Mouse (Mus musculus) intestine, postnatal 0 days (tissue): ENCODE results near the gene Oas1c. TPM values are rescaled to one million over a fixed set of nuclear protein-coding genes. Genes with fewer than 3 reads are reported as not detected.

ENCODE experiments used
- ATAC-seq: fragments of 200-750 bp; cut with Nextera tagmentation; 2 replicates; pipeline ENCODE4 v1.8.0; 2017; ENCODE audit warnings: mild to moderate bottlenecking, moderate TSS enrichment, moderate library complexity
- H3K27ac ChIP-seq: fragments of 300-500 bp; sonication (generic); 2 replicates; pipeline ENCODE4 v1.5.1; 2014; ENCODE audit warnings: mild to moderate bottlenecking, low read depth, low read length, moderate library complexity
- H3K27me3 ChIP-seq: fragments of 300-500 bp; sonication (generic); replicated peaks from 2 replicates; pipeline ENCODE4 v1.6.1; 2014; ENCODE audit warnings: low read length, mixed read lengths; ENCODE audit not compliant: control insufficient read depth, insufficient read depth
- H3K36me3 ChIP-seq: fragments of 300-500 bp; sonication (generic); 2 replicates; pipeline ENCODE4 v1.6.1; 2014; ENCODE audit warnings: mild to moderate bottlenecking, moderate library complexity; ENCODE audit not compliant: control insufficient read depth, insufficient read depth
- H3K4me1 ChIP-seq: fragments of 300-500 bp; sonication (generic); replicated peaks from 2 replicates; pipeline ENCODE4 v1.6.1; 2014; ENCODE audit warnings: antibody characterized with exemption, low read length, mixed read lengths; ENCODE audit not compliant: control insufficient read depth, insufficient read depth
- H3K4me2 ChIP-seq: fragments of 300-500 bp; sonication (generic); replicated peaks from 2 replicates; pipeline ENCODE4 v1.6.1; 2014; ENCODE audit warnings: low read depth, mild to moderate bottlenecking, moderate library complexity
- H3K4me3 ChIP-seq: fragments of 300-500 bp; sonication (generic); 2 replicates; pipeline ENCODE4 v1.5.1; 2014; ENCODE audit warnings: low read depth, low read length
- H3K9ac ChIP-seq: fragments of 300-500 bp; sonication (generic); 2 replicates; pipeline ENCODE4 v1.6.1; 2014; ENCODE audit warnings: mild to moderate bottlenecking, low read depth, low read length
- H3K9me3 ChIP-seq: fragments of 300-500 bp; sonication (generic); 2 replicates; pipeline ENCODE4 v1.6.1; 2016; ENCODE audit warnings: mixed run types; ENCODE audit not compliant: control insufficient read depth
- CTCF ChIP-seq: sonication (generic); IDR thresholded peaks from 2 replicates; pipeline ENCODE4 v1.5.1; 2016; ENCODE audit warnings: low read depth, mild to moderate bottlenecking, control low read depth, antibody characterized with exemption, moderate library complexity
- WGBS: fragments of 180-500 bp; shearing (Covaris S2); extraction: QIAGEN DNeasy Blood & Tissue Kit; methylation state at CpG from one replicate; pipeline ENCODE4 v1.1.7; 2014; 5-methylcytosine and 5-hydroxymethylcytosine counted together
- polyA plus RNA-seq: library from polyadenylated mRNA; unstranded; fragments of >200 nt; fragmentation: Nextera tagmentation; extraction: Ambion mirVana; gene quantifications from 2 replicates; pipeline ENCODE4 v1.2.1, GENCODE M21; 2015

Oas1c gene
- polyA plus RNA-seq, 1 experiment from 2014 or later = 1.2 TPM

DNA sequence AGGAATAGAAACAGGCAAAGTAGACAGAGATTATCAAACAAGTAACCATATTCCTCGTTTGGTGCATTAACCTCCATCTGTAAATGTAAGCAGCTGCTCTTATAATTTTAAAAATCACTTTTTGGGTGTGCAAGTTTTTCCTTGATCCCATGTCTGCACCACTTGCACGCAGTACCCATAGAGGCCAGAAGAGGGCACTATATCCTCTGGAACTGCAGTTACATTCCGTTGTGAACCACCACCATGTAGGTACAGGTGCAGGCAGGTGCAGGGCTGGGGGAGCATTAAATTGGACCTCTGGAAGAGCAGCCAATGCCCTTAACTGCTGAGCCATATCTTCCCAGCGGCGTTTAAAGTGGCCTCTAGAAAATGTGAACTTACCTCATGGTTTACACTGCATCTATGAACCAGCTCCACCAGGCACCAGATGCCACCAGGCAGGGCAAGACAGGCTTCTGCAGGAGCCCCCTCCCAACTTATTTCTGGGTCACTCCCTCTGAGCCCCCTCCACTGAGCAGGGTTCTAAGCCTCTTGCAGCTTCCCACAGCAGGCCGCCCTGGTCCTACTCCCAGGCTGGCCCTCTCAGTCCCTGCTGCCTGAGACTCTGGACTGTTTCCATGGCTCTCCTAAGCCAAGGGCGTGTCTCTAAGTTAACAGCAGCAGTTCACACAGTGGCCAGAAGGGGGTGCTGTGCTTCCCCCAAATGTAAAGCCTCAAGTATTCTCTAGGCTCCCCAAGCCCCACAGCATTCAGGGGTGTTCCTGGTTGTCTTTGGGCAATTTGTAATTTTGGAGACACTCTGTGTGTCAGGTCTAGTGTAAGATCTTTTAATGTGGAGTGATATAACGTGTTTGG lies 24.6 kb upstream of the Oas1c start:
- 0 out of 2 replicates have a peak, but pooled peaks have one; percentile 45 for ATAC-seq
- H3K36me3 ChIP-seq = no peaks in the 10 kb centered on the region
- H3K4me2 ChIP-seq = no peak overlapping the region
- 16% methylated on average over 8 of the region's 8 CpGs for WGBS
- H3K9ac ChIP-seq = no peak overlapping the region
- no peaks in the 10 kb centered on the region for H3K27me3 ChIP-seq
- no peaks in the 10 kb centered on the region for H3K9me3 ChIP-seq
- no peak overlapping the region for H3K27ac ChIP-seq
- no peaks in the 10 kb centered on the region for H3K4me1 ChIP-seq
- peak; percentile 80 for TF ChIP-seq CTCF
- no peak overlapping the region for H3K4me3 ChIP-seq

DNA sequence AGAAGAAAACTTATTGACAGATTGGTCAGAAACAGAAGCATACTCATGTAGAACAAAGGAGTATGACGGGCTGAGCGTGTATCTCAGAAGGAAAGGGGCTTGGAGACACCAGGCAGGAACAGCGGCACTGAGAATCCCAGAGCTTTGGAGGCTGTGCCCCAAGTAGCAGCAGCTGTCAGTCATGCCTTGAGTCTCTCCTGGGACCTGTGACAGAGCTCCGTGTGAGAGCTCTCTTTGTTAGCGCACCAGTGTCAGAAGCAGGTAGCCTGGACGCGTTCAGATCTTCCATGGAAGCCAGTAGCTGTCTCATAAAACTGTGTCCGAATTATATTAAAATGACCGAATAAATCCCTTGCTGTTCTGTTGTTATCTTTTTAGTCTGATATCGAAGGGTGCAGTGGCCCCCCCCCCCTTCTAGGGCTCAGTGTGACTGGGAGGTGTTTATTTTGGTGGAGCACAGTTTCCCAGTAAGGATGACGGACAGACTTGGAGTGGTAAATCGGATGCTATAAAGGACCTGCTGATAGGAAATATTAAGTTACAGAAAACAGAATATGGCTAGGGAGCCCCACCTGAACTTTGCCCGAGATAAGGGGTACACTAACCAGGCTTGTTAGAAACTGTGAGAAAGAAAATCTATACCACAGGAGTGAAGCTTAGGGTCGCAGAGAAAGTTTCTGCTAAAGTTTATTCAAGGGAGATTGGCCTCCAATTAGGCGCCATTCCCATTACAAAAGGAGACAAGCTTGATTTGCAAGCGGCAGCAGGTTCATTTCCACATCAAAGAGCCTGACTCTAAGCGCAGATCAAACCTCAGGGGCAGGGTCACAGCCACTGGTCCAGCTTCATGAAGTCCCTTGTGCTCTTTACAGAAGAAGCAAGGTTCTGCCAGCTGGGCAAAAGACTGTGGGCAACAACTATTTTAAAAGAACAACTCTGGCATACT lies 21.3 kb upstream of the Oas1c start:
- H3K4me3 ChIP-seq = no peak overlapping the region
- no peaks in the 10 kb centered on the region for H3K9me3 ChIP-seq
- TF ChIP-seq CTCF = no peak
- no peak overlapping the region for H3K9ac ChIP-seq
- no peaks in the 10 kb centered on the region for H3K36me3 ChIP-seq
- no peaks in the 10 kb centered on the region for H3K27me3 ChIP-seq
- no peaks in the 10 kb centered on the region for H3K4me1 ChIP-seq
- 7% methylated on average over 17 of the region's 17 CpGs for WGBS
- ATAC-seq = 0 out of 2 replicates have a peak, but pooled peaks have one; percentile 38
- no peak overlapping the region for H3K27ac ChIP-seq
- peak overlapping the region; percentile 41 for H3K4me2 ChIP-seq

- Histone ChIP-seq H3K9ac (no peak overlapping the region), H3K27ac (no peak overlapping the region), H3K27me3 (no peaks in the 10 kb centered on the region), H3K4me1 (no peaks in the 10 kb centered on the region), H3K36me3 (no peaks in the 10 kb centered on the region), H3K4me3 (no peak overlapping the region), H3K9me3 (no peaks in the 10 kb centered on the region), H3K4me2 (no peak overlapping the region)
- 78% methylated on average over 4 of the region's 4 CpGs for WGBS
- ATAC-seq = no peak
- TF ChIP-seq CTCF = no peak
These were observed 18.7 kb upstream of the Oas1c start for GRCm38 (mm10) chr5:120831031-120831430.

DNA sequence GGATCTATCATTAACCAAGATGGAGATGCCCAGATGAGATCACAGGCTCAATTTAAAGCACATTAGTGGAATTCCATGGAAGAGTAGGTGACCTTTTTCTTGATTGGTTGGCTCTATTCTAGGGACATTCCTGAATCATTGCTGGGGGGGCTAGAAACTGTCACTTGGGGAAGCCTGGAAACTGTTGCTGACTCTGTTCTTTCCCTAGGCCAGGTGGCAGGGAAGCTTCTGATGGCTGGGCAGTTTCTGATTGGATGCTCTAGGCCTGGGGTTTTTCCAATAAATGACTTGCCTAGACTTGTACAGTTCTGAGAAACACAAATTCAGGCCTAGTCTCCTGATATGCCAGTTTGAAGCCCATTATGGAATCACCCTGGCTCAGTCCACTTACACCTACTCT lies 6.7 kb upstream of the Oas1c start:
- no peak overlapping the region for H3K27ac ChIP-seq
- no peaks in the 10 kb centered on the region for H3K27me3 ChIP-seq
- no peaks in the 10 kb centered on the region for H3K9me3 ChIP-seq
- peaks cover 19% of the 10 kb centered on the region for H3K36me3 ChIP-seq
- no peak for TF ChIP-seq CTCF
- no peak for ATAC-seq
- no peaks in the 10 kb centered on the region for H3K4me1 ChIP-seq
- no peak overlapping the region for H3K4me3 ChIP-seq
- H3K4me2 ChIP-seq = no peak overlapping the region
- no peak overlapping the region for H3K9ac ChIP-seq

DNA sequence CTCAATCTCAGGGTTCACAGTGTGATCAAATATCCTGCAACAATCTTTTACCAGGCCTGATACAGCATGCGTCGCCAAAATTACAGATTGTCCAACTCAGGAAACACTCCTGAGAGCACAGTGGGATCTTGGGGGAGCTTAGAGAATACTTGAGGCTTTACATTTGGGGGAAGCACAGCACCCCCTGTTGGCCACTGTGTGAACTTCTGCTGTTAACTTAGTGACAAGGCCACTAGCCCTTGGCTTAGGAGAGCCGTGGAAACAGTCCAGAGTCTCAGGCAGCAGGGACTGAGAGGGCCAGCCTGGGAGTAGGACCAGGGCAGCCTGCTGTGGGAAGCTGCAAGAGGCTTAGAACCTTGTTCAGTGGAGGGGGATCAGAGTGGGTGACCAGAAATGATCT lies 3.6 kb upstream of the Oas1c start:
- Histone ChIP-seq H3K27ac (no peak overlapping the region), H3K4me1 (0 out of 2 replicates have a peak, but pooled peaks cover 4% of the 10 kb centered on the region), H3K9me3 (no peaks in the 10 kb centered on the region), H3K4me3 (no peak overlapping the region), H3K36me3 (peaks cover 6% of the 10 kb centered on the region; the same call in 1 of the 2 replicates), H3K4me2 (no peak overlapping the region), H3K9ac (no peak overlapping the region), H3K27me3 (no peaks in the 10 kb centered on the region)
- WGBS = 67% methylated on average over 3 of the region's 3 CpGs
- TF ChIP-seq CTCF = peak; percentile 73
- ATAC-seq = no peak

GRCm38 (mm10) chr5:120813023-120813422 lies 709 bp upstream of the Oas1c start:
- peak overlapping the region; percentile 62 for H3K4me2 ChIP-seq
- TF ChIP-seq CTCF = no peak
- 0 out of 2 replicates have a peak, but pooled peaks cover 4% of the 10 kb centered on the region for H3K4me1 ChIP-seq
- H3K4me3 ChIP-seq = peak overlapping the region; percentile 43
- no peak for ATAC-seq
- WGBS = 65% methylated on average over 6 of the region's 6 CpGs
- H3K9ac ChIP-seq = peak overlapping the region; percentile 18; the same call in 1 of the 2 replicates
- no peaks in the 10 kb centered on the region; the same call in 1 of the 2 replicates for H3K36me3 ChIP-seq
- H3K9me3 ChIP-seq = no peaks in the 10 kb centered on the region
- no peaks in the 10 kb centered on the region for H3K27me3 ChIP-seq
- no peak overlapping the region; the same call in 1 of the 2 replicates for H3K27ac ChIP-seq
